Mouse (Mus musculus) embryonic fibroblast, embryonic 13.5 days (primary cell): Measurements from ENCODE around the gene Lrrc17.
A peak's percentile ranks its signal among the peaks of the same experiment; 100 is the strongest.

Experiments
- CTCF ChIP-seq: IDR thresholded peaks from 2 replicates; pipeline ENCODE4 v1.5.1; 2011; ENCODE audit warnings: mild to moderate bottlenecking, control low read depth, low read length, moderate library complexity, borderline replicate concordance; ENCODE audit not compliant: insufficient read depth
- POLR2A ChIP-seq: IDR thresholded peaks from 2 replicates; pipeline ENCODE4 v1.6.1; 2011; ENCODE audit warnings: low read depth, mild to moderate bottlenecking, control low read depth, low read length, moderate library complexity

- TF ChIP-seq CTCF (no peak), POLR2A (peak; percentile 46; the same call in 1 of the 2 replicates)
These were observed 1.5 kb downstream of the Lrrc17 start for GRCm38 (mm10) chr5:21544821-21545220.
